Mouse (Mus musculus) liver, embryonic 14.5 days (tissue): ENCODE measurements around the gene BC055324.

Experiments
- CTCF ChIP-seq: IDR thresholded peaks from 2 replicates; pipeline ENCODE4 v1.5.1; 2016; ENCODE audit warnings: antibody characterized with exemption, low read depth, control low read depth
- EP300 ChIP-seq: IDR thresholded peaks from 2 replicates; pipeline ENCODE4 v1.6.1; 2016; ENCODE audit warnings: antibody characterized with exemption, low read depth

- TF ChIP-seq CTCF: peak; percentile 67
- TF ChIP-seq EP300: no peak
These were observed at the start of gene BC055324, which contains the start of gene Mettl18 for GRCm38 (mm10) chr1:163994721-163995608.
